Comparison of ENCODE assay signal across 26 mouse cellular contexts in genomic region chr14:26976212-26976611, GRCm38 (mm10). TPM values are rescaled to one million over a fixed set of nuclear protein-coding genes. Genes with fewer than 3 reads are reported as not detected.
DNase-seq lines count a peak whose midpoint lies in the region; ATAC-seq and TF ChIP-seq lines count a peak whose summit lies in the region.
"Had no signal": no experiment of that assay in that cellular context is flagged by ENCODE, and none has a peak within 500 bp of the region (broad histone marks: within the 10 kb centered on the region; RNA-seq: fewer than 3 reads in every experiment).

No protein-coding gene starts in this region.

- peak; percentile 46 for DNase-seq in embryo, embryonic 10 days (ENCODE audit: low spot score)
- DNase-seq in embryo, embryonic 9.5 days (ENCODE audit: extremely low spot score): no peak
- DNase-seq in midbrain, postnatal 0 days (ENCODE audit: low spot score): peak; percentile 67
- DNase-seq in midbrain, embryonic 10.5 days (ENCODE audit: low spot score): no peak
- peak; percentile 69 for DNase-seq in brain, embryonic 14.5 days (ENCODE audit: low read depth)
- no peak for DNase-seq in stomach, postnatal 0 days (ENCODE audit: low spot score)
- DNase-seq in heart, postnatal 25 days (ENCODE audit: low spot score): no peak
- DNase-seq: cerebellum, adult 11-12 months; gastrocnemius, postnatal 25 days; heart, postnatal 36 days; lung, postnatal 10 days; spleen, adult 18-20 months; thymus, postnatal 4 days had no signal

- TF ChIP-seq CTCF in midbrain, postnatal 0 days (IDR thresholded peaks at IDR 0.05): no peak
- no peak for TF ChIP-seq CTCF in brain, embryonic 14.5 days (IDR thresholded peaks at IDR 0.05; ENCODE audit: borderline replicate concordance, extremely low read depth, insufficient read depth, insufficient read length)
- TF ChIP-seq CTCF in stomach, postnatal 0 days (IDR thresholded peaks at IDR 0.05; ENCODE audit: low read depth): no peak

- no peak overlapping the region for H3K4me2 ChIP-seq in midbrain, postnatal 0 days (ENCODE audit: low read depth, low read length, poor library complexity, severe bottlenecking)
- no peak overlapping the region for H3K4me2 ChIP-seq in stomach, postnatal 0 days (replicated peaks; ENCODE audit: low read depth)
- H3K4me2 ChIP-seq: limb, embryonic 13.5 days; liver, embryonic 15.5 days; midbrain, embryonic 12.5 days; neural tube, embryonic 12.5 days; stomach, embryonic 15.5 days had no signal

- H3K4me3 ChIP-seq in midbrain, postnatal 0 days (ENCODE audit: low read depth, low read length): no peak overlapping the region
- H3K4me3 ChIP-seq in midbrain, embryonic 10.5 days: no peak overlapping the region
- no peak overlapping the region for H3K4me3 ChIP-seq in stomach, postnatal 0 days (ENCODE audit: low read depth, low read length)
- H3K4me3 ChIP-seq: layer of hippocampus, adult 2 months; left cerebral cortex, adult 2 months; limb, embryonic 13.5 days; liver, embryonic 15.5 days; midbrain, embryonic 12.5 days; neural tube, embryonic 12.5 days; stomach, embryonic 15.5 days had no signal

- no peak overlapping the region for H3K9ac ChIP-seq in midbrain, postnatal 0 days (replicated peaks; ENCODE audit: low read length, poor library complexity, severe bottlenecking)
- H3K9ac ChIP-seq in stomach, postnatal 0 days (ENCODE audit: low read length): no peak overlapping the region
- H3K9ac ChIP-seq: limb, embryonic 13.5 days; liver, embryonic 15.5 days; midbrain, embryonic 12.5 days; neural tube, embryonic 12.5 days; stomach, embryonic 15.5 days had no signal

- intact Hi-C loops in heart, postnatal 25 days (cut with DNase I): no loop called here

- no peaks in the 10 kb centered on the region for H3K36me3 ChIP-seq in midbrain, postnatal 0 days (ENCODE audit: insufficient read depth, low read length)
- H3K36me3 ChIP-seq in midbrain, embryonic 10.5 days: no peaks in the 10 kb centered on the region
- H3K36me3 ChIP-seq in stomach, postnatal 0 days (ENCODE audit: control insufficient read depth, insufficient read depth, low read length): no peaks in the 10 kb centered on the region
- H3K36me3 ChIP-seq: liver, embryonic 15.5 days; midbrain, embryonic 12.5 days; neural tube, embryonic 12.5 days; stomach, embryonic 15.5 days had no signal

- H3K27me3 ChIP-seq in midbrain, postnatal 0 days (ENCODE audit: insufficient read depth, low read length): no peaks in the 10 kb centered on the region
- H3K27me3 ChIP-seq in midbrain, embryonic 10.5 days (ENCODE audit: low read depth, poor library complexity, severe bottlenecking): peaks cover 24% of the 10 kb centered on the region
- H3K27me3 ChIP-seq in stomach, postnatal 0 days (ENCODE audit: control insufficient read depth, insufficient read depth, low read length): no peaks in the 10 kb centered on the region
- H3K27me3 ChIP-seq: limb, embryonic 13.5 days; midbrain, embryonic 12.5 days; stomach, embryonic 15.5 days had no signal

- ATAC-seq in midbrain, postnatal 0 days (ENCODE audit: low FRiP score): no peak
- peak; percentile 72 for ATAC-seq in megakaryocyte progenitor cell, adult 5-6 weeks (replicated peaks; ENCODE audit: poor library complexity)
- ATAC-seq in stomach, postnatal 0 days (ENCODE audit: low FRiP score, low TSS enrichment): no peak
- ATAC-seq: intestine, embryonic 16.5 days had no signal

- 27% methylated on average over 7 of the region's 7 CpGs for WGBS in midbrain, postnatal 0 days
- 70% methylated on average over 7 of the region's 7 CpGs for WGBS in midbrain, embryonic 10.5 days
- WGBS in stomach, postnatal 0 days: 79% methylated on average over 7 of the region's 7 CpGs

- no peak for TF ChIP-seq POLR2A in brain, embryonic 14.5 days (IDR thresholded peaks at IDR 0.05; ENCODE audit: borderline replicate concordance, extremely low read depth, insufficient read depth, insufficient read length, poor library complexity, severe bottlenecking)

- H3K4me1 ChIP-seq in midbrain, postnatal 0 days (ENCODE audit: insufficient read depth, low read length): 0 out of 2 replicates have a peak, but pooled peaks cover 4% of the 10 kb centered on the region
- H3K4me1 ChIP-seq in midbrain, embryonic 10.5 days: peaks cover 21% of the 10 kb centered on the region
- H3K4me1 ChIP-seq in stomach, postnatal 0 days (replicated peaks; ENCODE audit: control insufficient read depth, insufficient read depth): no peaks in the 10 kb centered on the region
- H3K4me1 ChIP-seq: stomach, embryonic 15.5 days had no signal

- peaks cover 5% of the 10 kb centered on the region for H3K9me3 ChIP-seq in midbrain, postnatal 0 days (ENCODE audit: low read length)
- peaks cover 6% of the 10 kb centered on the region for H3K9me3 ChIP-seq in midbrain, embryonic 10.5 days (replicated peaks)
- H3K9me3 ChIP-seq in stomach, postnatal 0 days (ENCODE audit: control insufficient read depth, low read length): no peaks in the 10 kb centered on the region
- H3K9me3 ChIP-seq: liver, embryonic 15.5 days; stomach, embryonic 15.5 days had no signal

- TF ChIP-seq EP300 in stomach, postnatal 0 days (optimal IDR thresholded peaks at IDR 0.05): no peak

- no peak overlapping the region for H3K27ac ChIP-seq in midbrain, postnatal 0 days (ENCODE audit: low read depth, low read length)
- H3K27ac ChIP-seq in midbrain, embryonic 10.5 days (replicated peaks): no peak overlapping the region
- no peak overlapping the region for H3K27ac ChIP-seq in stomach, postnatal 0 days (replicated peaks)
- H3K27ac ChIP-seq: kidney, postnatal 0 days; layer of hippocampus, adult 2 months; left cerebral cortex, adult 2 months; limb, embryonic 13.5 days; liver, embryonic 15.5 days; midbrain, embryonic 12.5 days; neural tube, embryonic 12.5 days; stomach, embryonic 15.5 days had no signal

RNA-seq across cellular contexts. Expression of gene Appl1, which starts 5.2 kb away (rescaled TPM):
- total RNA-seq in midbrain, postnatal 0 days (2014; rRNA removed): 43.7 and 68.2 TPM in 2 replicates
- polyA plus RNA-seq in midbrain, postnatal 0 days (2015; fragmentation: Nextera tagmentation; extraction: Ambion mirVana): 51.9 and 65.8 TPM in 2 replicates
- polyA plus RNA-seq in midbrain, embryonic 10.5 days (2016; fragmentation: Nextera tagmentation; extraction: Ambion mirVana): 26.1 and 30.1 TPM in 2 replicates
- 31.5 and 32.1 TPM in 2 replicates for polyA plus RNA-seq in brain, embryonic 14.5 days (2012; rRNA removed)
- 26.4 and 27.7 TPM in 2 replicates for total RNA-seq in megakaryocyte progenitor cell, adult 5-6 weeks (2015)
- total RNA-seq in megakaryocyte progenitor cell, adult 5-6 weeks (2017): 26.1 and 27.4 TPM in 2 replicates
- 22.0 and 25.5 TPM in 2 replicates for polyA plus RNA-seq in stomach, postnatal 0 days (2015; fragmentation: Nextera tagmentation; extraction: Ambion mirVana)
- 10 to 100 TPM; 18.4 to 19.4 TPM for total RNA-seq in heart, postnatal 25 days (2021)

RNA-seq across cellular contexts. Expression of gene Hesx1, which starts 18.0 kb away (rescaled TPM):
- total RNA-seq in midbrain, postnatal 0 days (2014; rRNA removed): 0.88 TPM in 1 of 2 replicates, not detected in the other
- polyA plus RNA-seq in midbrain, postnatal 0 days (2015; fragmentation: Nextera tagmentation; extraction: Ambion mirVana): 0.16 and 0.40 TPM in 2 replicates
- polyA plus RNA-seq in midbrain, embryonic 10.5 days (2016; fragmentation: Nextera tagmentation; extraction: Ambion mirVana): 0.39 and 1.1 TPM in 2 replicates
- 0.22 TPM in 1 of 2 replicates, not detected in the other for polyA plus RNA-seq in brain, embryonic 14.5 days (2012; rRNA removed)
- 1.0 and 1.4 TPM in 2 replicates for total RNA-seq in megakaryocyte progenitor cell, adult 5-6 weeks (2015)
- total RNA-seq in megakaryocyte progenitor cell, adult 5-6 weeks (2017): 1.1 and 1.3 TPM in 2 replicates
- polyA plus RNA-seq in stomach, postnatal 0 days (2015; fragmentation: Nextera tagmentation; extraction: Ambion mirVana): 0.19 TPM in 1 of 2 replicates, not detected in the other
- total RNA-seq in heart, postnatal 25 days (2021): not detected
- total RNA-seq: gastrocnemius, postnatal 25 days; heart, postnatal 36 days; layer of hippocampus, adult 2 months; left cerebral cortex, adult 2 months had no signal
- polyA plus RNA-seq: C2C12; cortical plate, adult 2 months; frontal cortex, adult 2 months; midbrain, embryonic 12.5 days had no signal

Comparison
In these comparisons a context has a peak if more than half of its experiments do, and no peak if none do; other contexts are left out.
1. DNase-seq: peak in embryo, embryonic 10 days (single experiment), midbrain, postnatal 0 days (single experiment) and brain, embryonic 14.5 days (single experiment); none in embryo, embryonic 9.5 days (single experiment), midbrain, embryonic 10.5 days (single experiment), stomach, postnatal 0 days (single experiment) and heart, postnatal 25 days (single experiment).